Mouse (Mus musculus): ENCODE measurements at regions not wholly inside any gene's neighbourhood (a gene's known extent, or its start where the extent isn't known, plus 50 kb on each side); places are given as distances from the start of the nearest gene placed in this dataset.

GRCm38 (mm10) chr13:107541635-107541955 is 502.7 kb upstream of the Smim15 start:
- no peak for DNase-seq (ENCODE audit: low read depth, low spot score)

- DNase-seq (ENCODE audit: low read depth, low spot score), result no peak
Observed at GRCm38 (mm10) chr13:107540784-107541634, 503.2 kb upstream of the Smim15 start.

- no peak for DNase-seq (ENCODE audit: low read depth, low spot score)
Observed at GRCm38 (mm10) chr13:107540305-107540704, 503.9 kb upstream of the Smim15 start.

GRCm38 (mm10) chr13:107539867-107540266 is 504.4 kb upstream of the Smim15 start:
- DNase-seq (ENCODE audit: low read depth, low spot score), result no peak

- DNase-seq (ENCODE audit: low read depth, low spot score), result no peak
Observed at GRCm38 (mm10) chr13:107539326-107539725, 504.9 kb upstream of the Smim15 start.

- no peak for DNase-seq (ENCODE audit: low read depth, low spot score)
Observed at GRCm38 (mm10) chr13:107535213-107535612, 509.0 kb upstream of the Smim15 start.

- no peak for DNase-seq (ENCODE audit: low read depth, low spot score)
Observed at GRCm38 (mm10) chr13:107533323-107533722, 510.9 kb upstream of the Smim15 start.

GRCm38 (mm10) chr13:107531528-107531927 is 509.6 kb upstream of the Kif2a start:
- DNase-seq (ENCODE audit: low read depth, low spot score), result no peak

GRCm38 (mm10) chr13:107531026-107531425 is 509.1 kb upstream of the Kif2a start:
- no peak for DNase-seq (ENCODE audit: low read depth, low spot score)

GRCm38 (mm10) chr13:107530392-107530791 is 508.5 kb upstream of the Kif2a start:
- no peak for DNase-seq (ENCODE audit: low read depth, low spot score)

GRCm38 (mm10) chr13:107528724-107529456 is 507.0 kb upstream of the Kif2a start:
- no peak for DNase-seq (ENCODE audit: low read depth, low spot score)

- DNase-seq (ENCODE audit: low read depth, low spot score), result no peak
Observed at GRCm38 (mm10) chr13:107522942-107523341, 501.0 kb upstream of the Kif2a start.

- DNase-seq (ENCODE audit: low read depth, low spot score), result no peak
Observed at GRCm38 (mm10) chr13:107514236-107514635, 492.3 kb upstream of the Kif2a start.

- DNase-seq (ENCODE audit: low read depth, low spot score), result no peak
Observed at GRCm38 (mm10) chr13:107513274-107514146, 491.6 kb upstream of the Kif2a start.

- DNase-seq (ENCODE audit: low read depth, low spot score), result no peak
Observed at GRCm38 (mm10) chr13:107507336-107507735, 485.4 kb upstream of the Kif2a start.

- DNase-seq (ENCODE audit: low read depth, low spot score), result no peak
Observed at GRCm38 (mm10) chr13:107506832-107507231, 484.9 kb upstream of the Kif2a start.

GRCm38 (mm10) chr13:107505318-107505717 is 483.4 kb upstream of the Kif2a start:
- no peak for DNase-seq (ENCODE audit: low read depth, low spot score)

- DNase-seq (ENCODE audit: low read depth, low spot score), result no peak
Observed at GRCm38 (mm10) chr13:107502261-107502660, 480.3 kb upstream of the Kif2a start.

- no peak for DNase-seq (ENCODE audit: low read depth, low spot score)
Observed at GRCm38 (mm10) chr13:107500776-107501489, 479.0 kb upstream of the Kif2a start.

GRCm38 (mm10) chr13:107499296-107499695 is 477.4 kb upstream of the Kif2a start:
- no peak for DNase-seq (ENCODE audit: low read depth, low spot score)

GRCm38 (mm10) chr13:107495161-107495732 is 473.3 kb upstream of the Kif2a start:
- DNase-seq (ENCODE audit: low read depth, low spot score), result no peak
